Mouse (Mus musculus) gastrocnemius, adult 2 months (tissue): ENCODE measurements around the gene Casp9. TPM values are rescaled to one million over a fixed set of nuclear protein-coding genes. Genes with fewer than 3 reads are reported as not detected.

Experiments used
- DNase-seq: peaks from one replicate; pipeline ENCODE4 v3.0.0; 2022
- H3K27ac ChIP-seq: fragments of 200-600 bp; 2 replicates; pipeline ENCODE4 v1.8.1; 2022; ENCODE audit warnings: mild to moderate bottlenecking
- H3K4me3 ChIP-seq: fragments of 200-600 bp; 2 replicates; pipeline ENCODE4 v1.8.1; 2022; ENCODE audit warnings: mild to moderate bottlenecking, moderate library complexity
- CTCF ChIP-seq: fragments of 200-600 bp; IDR thresholded peaks from 2 replicates; pipeline ENCODE4 v1.8.1; 2022; ENCODE audit warnings: antibody characterized with exemption, mild to moderate bottlenecking, moderate library complexity
- intact Hi-C: fragments of 180-260 bp; cut with DNase I; formaldehyde crosslinking; loops from one replicate; pipeline ENCODE4 v1.15.1; 2025
- total RNA-seq, 2 experiments: library from RNA; stranded (reverse); gene quantifications; 2 replicates each; pipeline ENCODE4 v1.2.3; 2021

Casp9 gene
- total RNA-seq, 2 experiments from 2014 or later: 2.2 to 2.5 TPM

- no peak overlapping the region for H3K27ac ChIP-seq
- H3K4me3 ChIP-seq: no peak overlapping the region
- peak; percentile 42 for DNase-seq
- intact Hi-C loops: loop anchor here (2.0 to 5.0 kb wide), 2 partner anchors 43 to 147 kb away; no protein-coding TSS in a partner anchor
- peak; percentile 52 for TF ChIP-seq CTCF
Observed at GRCm38 (mm10) chr4:141809850-141810464, 16.5 kb downstream of the Casp9 start.

- intact Hi-C loops: loop anchor here (2.0 to 5.0 kb wide), 2 partner anchors 42 to 146 kb away; no protein-coding TSS in a partner anchor
- no peak for DNase-seq
- no peak overlapping the region for H3K27ac ChIP-seq
- H3K4me3 ChIP-seq: no peak overlapping the region
- no peak for TF ChIP-seq CTCF
Observed at GRCm38 (mm10) chr4:141810975-141811374, 17.6 kb downstream of the Casp9 start.

DNA sequence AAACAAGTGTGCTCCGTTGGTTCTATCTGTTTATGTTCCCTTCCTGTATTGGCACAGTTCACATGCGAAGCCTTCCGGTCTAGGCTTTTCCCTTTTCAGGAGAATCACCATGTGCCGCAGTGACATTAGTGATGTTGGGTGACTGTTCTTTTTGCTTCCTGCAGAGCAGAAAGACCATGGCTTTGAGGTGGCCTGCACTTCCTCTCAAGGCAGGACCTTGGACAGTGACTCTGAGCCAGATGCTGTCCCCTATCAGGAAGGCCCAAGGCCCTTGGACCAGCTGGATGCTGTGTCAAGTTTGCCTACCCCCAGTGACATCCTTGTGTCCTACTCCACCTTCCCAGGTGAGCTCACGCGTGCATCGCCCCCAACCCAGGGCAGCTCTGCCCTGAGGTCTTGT, 18.0 kb downstream of the Casp9 start:
- DNase-seq: no peak
- Histone ChIP-seq H3K4me3 (no peak overlapping the region), H3K27ac (no peak overlapping the region)
- intact Hi-C loops: loop anchor here (2.0 to 5.0 kb wide), 2 partner anchors 41 to 146 kb away; no protein-coding TSS in a partner anchor
- TF ChIP-seq CTCF: no peak

DNA sequence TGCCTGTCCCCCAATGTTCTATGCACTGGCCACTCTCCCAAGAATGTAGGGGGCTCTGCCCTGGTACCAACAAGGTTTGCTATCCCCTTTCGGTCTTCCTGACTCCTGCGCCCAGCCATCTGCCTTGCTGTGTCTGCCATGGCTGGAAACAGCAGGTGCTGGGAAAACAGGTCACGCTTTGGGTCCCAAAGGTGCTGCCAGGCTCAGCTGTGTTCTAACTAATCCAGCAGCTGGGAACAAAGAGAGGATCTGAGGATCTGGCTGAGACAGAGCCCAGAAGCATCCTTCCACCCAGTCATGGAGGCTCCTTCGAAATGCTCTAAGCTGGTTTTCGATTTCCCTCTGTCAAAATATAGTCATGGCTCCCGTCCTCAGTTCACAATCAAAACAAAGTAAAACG, 22.9 kb downstream of the Casp9 start:
- H3K4me3 ChIP-seq: no peak overlapping the region
- H3K27ac ChIP-seq: no peak overlapping the region
- TF ChIP-seq CTCF: no peak
- DNase-seq: no peak
- intact Hi-C loops: no loop called here

DNA sequence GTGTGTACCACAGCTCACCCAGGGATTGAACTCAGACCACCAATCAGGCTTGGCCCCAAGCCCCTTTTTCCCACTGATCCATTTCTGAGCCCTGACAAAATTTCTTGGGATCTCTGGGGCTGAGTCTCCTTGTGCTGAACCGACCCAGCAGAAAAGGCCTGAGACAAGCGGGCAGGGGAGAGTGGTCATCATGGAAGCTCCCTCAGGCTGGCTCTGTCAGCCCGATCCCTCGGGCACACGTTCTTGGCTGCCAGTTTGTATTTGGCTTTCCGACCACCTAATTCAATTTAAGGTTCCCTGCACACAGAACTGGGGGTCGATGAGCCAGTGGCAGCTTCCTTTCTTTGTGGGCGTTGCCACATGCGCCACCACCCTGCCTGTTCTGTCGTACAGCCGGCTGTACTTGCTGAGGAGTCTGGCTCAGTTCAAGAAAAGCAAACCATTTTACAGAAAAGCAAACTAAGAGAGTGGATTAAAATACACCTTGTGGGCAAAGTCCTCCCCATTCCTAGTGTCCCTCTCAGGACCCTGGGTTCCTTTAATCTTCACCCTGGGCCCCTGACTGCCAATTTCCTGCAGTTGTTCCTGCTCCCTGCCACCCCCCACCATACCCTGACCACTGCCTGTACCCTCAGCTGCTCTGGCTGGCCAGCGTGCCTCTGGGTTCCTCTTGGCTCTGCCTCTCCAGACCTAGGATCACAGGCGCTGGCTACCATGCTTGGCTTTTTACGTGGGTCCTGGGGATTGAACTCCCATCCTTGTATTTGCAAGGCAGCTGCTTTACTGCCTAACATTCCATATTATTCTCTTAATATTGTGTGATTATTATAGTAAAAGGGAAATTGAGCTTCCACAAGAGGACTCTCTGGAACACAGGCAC, 23.6 kb downstream of the Casp9 start:
- TF ChIP-seq CTCF: no peak
- DNase-seq: no peak
- H3K27ac ChIP-seq: no peak overlapping the region
- intact Hi-C loops: no loop called here
- H3K4me3 ChIP-seq: no peak overlapping the region

- intact Hi-C loops: no loop called here
- TF ChIP-seq CTCF: no peak
- no peak for DNase-seq
- Histone ChIP-seq H3K4me3 (no peak overlapping the region), H3K27ac (no peak overlapping the region)
Observed at GRCm38 (mm10) chr4:141817706-141818105, 24.3 kb downstream of the Casp9 start.

GRCm38 (mm10) chr4:141818861-141819260, 25.4 kb downstream of the Casp9 start:
- H3K4me3 ChIP-seq: no peak overlapping the region
- DNase-seq: no peak
- H3K27ac ChIP-seq: no peak overlapping the region
- TF ChIP-seq CTCF: no peak
- intact Hi-C loops: no loop called here

GRCm38 (mm10) chr4:141819316-141819715, 25.9 kb downstream of the Casp9 start:
- DNase-seq: no peak
- intact Hi-C loops: no loop called here
- TF ChIP-seq CTCF: no peak
- no peak overlapping the region for H3K4me3 ChIP-seq
- H3K27ac ChIP-seq: no peak overlapping the region

DNA sequence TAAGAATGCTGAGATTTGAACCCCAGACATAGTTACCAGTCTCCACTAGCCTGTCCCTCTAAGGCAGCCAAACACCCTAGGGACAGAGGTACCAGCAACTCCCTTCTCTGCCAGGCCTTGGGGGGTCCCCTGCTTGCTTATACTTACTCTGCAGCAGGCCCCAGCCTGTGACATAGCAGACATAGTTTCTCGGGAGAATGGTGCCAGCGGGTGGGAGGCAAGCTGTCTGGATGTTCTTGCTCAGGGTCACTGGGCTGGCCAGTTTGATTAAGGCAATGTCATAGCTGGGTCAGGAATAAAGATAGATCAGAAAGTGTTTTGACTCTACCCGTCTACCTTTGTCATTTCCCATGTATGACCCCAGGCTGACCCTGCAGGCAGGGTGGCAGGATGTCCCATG, 27.8 kb downstream of the Casp9 start:
- DNase-seq: no peak
- Histone ChIP-seq H3K27ac (no peak overlapping the region), H3K4me3 (no peak overlapping the region)
- intact Hi-C loops: loop anchor here (10.0 kb wide), 1 partner anchor 206 kb away; the partner anchor contains the start of gene Tmem82
- TF ChIP-seq CTCF: no peak

GRCm38 (mm10) chr4:141822089-141822488, 28.7 kb downstream of the Casp9 start:
- Histone ChIP-seq H3K27ac (no peak overlapping the region), H3K4me3 (no peak overlapping the region)
- peak; percentile 59 for TF ChIP-seq CTCF
- DNase-seq: peak; percentile 53
- intact Hi-C loops: loop anchor here (10.0 kb wide), 1 partner anchor 207 kb away; the partner anchor contains the start of gene Tmem82

DNA sequence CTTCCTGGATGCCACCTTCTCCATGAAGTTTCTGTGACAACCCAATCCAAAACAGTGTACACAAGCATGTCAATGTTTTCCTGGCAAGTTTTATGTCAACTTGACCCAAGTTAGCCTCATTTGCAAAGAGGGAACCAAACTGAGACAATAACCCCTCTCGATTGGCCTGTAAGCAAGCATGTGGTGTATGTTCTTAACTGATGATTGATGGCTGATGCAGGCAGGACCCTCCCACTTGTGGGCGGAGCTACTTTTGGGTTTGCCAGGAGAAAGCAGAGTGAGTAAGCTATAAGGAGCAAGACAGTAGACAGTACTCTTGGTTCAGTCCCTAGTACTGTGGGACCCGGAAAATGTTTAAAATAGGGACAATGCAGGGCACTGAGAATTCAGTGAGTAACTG, 29.6 kb downstream of the Casp9 start:
- no peak for TF ChIP-seq CTCF
- no peak for DNase-seq
- intact Hi-C loops: loop anchor here (10.0 kb wide), 1 partner anchor 208 kb away; the partner anchor contains the start of gene Tmem82
- H3K27ac ChIP-seq: no peak overlapping the region
- H3K4me3 ChIP-seq: no peak overlapping the region

- H3K4me3 ChIP-seq: no peak within 1 kb of the TSS
- no peak within 1 kb of the TSS for H3K27ac ChIP-seq
- no peak for TF ChIP-seq CTCF
- DNase-seq: no peak
- intact Hi-C loops: loop anchor here (10.0 kb wide), 1 partner anchor 211 kb away; the partner anchor contains the start of gene Tmem82
Observed at GRCm38 (mm10) chr4:141826060-141826459, 32.6 kb downstream of the Casp9 start, which contains the start of gene Cela2a. Gene Cela2a (minus strand): TSS chr4:141826160.

DNA sequence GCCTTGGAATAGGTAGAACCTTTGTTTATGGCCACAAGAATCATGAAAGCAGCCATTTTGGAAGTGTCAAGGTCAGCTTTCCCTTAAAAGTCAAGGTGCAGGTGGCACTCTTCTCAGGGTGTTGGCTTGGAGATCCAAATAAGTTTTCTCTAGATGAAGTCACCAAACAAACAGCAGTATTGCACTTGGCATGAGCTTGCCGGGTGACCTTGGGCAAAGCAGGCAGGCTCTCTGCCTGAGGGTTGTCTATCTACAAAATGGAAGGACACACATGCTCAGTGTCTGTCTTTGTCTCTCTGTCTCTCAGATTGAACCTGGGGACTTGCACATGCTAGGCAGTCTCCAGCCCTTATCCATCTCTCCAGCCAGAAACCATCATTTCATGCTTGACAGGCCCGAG, 34.0 kb downstream of the Casp9 start:
- Histone ChIP-seq H3K27ac (no peak overlapping the region), H3K4me3 (no peak overlapping the region)
- intact Hi-C loops: loop anchor here (10.0 kb wide), 1 partner anchor 213 kb away; the partner anchor contains the start of gene Tmem82
- TF ChIP-seq CTCF: no peak
- no peak for DNase-seq
